Mouse (Mus musculus): ENCODE measurements around the gene Acan.

The Acan gene

GRCm38 (mm10) chr7:79053383-79053889 is at the start of gene Acan:
Gene Acan (plus strand): TSS chr7:79053483.
- no peak for DNase-seq (ENCODE audit: low read depth in 2 of 2, low spot score in 2 of 2)

GRCm38 (mm10) chr7:79021293-79021905 is 31.9 kb upstream of the Acan start:
- no peak for DNase-seq (ENCODE audit: low read depth in 2 of 2, low spot score in 2 of 2)

GRCm38 (mm10) chr7:79029138-79029537 is 24.1 kb upstream of the Acan start:
- DNase-seq (ENCODE audit: low read depth in 2 of 2, low spot score in 2 of 2), result no peak

- DNase-seq (ENCODE audit: low read depth in 2 of 2, low spot score in 2 of 2), result no peak
Measured at GRCm38 (mm10) chr7:79033745-79034144, 19.5 kb upstream of the Acan start.

- no peak for DNase-seq (ENCODE audit: low read depth in 2 of 2, low spot score in 2 of 2)
Measured at GRCm38 (mm10) chr7:79034521-79034920, 18.8 kb upstream of the Acan start.

- DNase-seq (ENCODE audit: low read depth in 2 of 2, low spot score in 2 of 2), result no peak
Measured at GRCm38 (mm10) chr7:79052081-79052480, 1.2 kb upstream of the Acan start.

GRCm38 (mm10) chr7:79052521-79053382 is 531 bp upstream of the Acan start:
- DNase-seq (ENCODE audit: low read depth in 2 of 2, low spot score in 2 of 2), result no peak

GRCm38 (mm10) chr7:79054111-79054510 is 828 bp downstream of the Acan start:
- no peak for DNase-seq (ENCODE audit: low read depth in 2 of 2, low spot score in 2 of 2)

GRCm38 (mm10) chr7:79058546-79058945 is 5.3 kb downstream of the Acan start:
- no peak for DNase-seq (ENCODE audit: low read depth in 2 of 2, low spot score in 2 of 2)

- no peak for DNase-seq (ENCODE audit: low read depth in 2 of 2, low spot score in 2 of 2)
Measured at GRCm38 (mm10) chr7:79067466-79067865, 14.2 kb downstream of the Acan start.

- no peak for DNase-seq (ENCODE audit: low read depth in 2 of 2, low spot score in 2 of 2)
Measured at GRCm38 (mm10) chr7:79068231-79068630, 14.9 kb downstream of the Acan start.

- no peak for DNase-seq (ENCODE audit: low read depth in 2 of 2, low spot score in 2 of 2)
Measured at GRCm38 (mm10) chr7:79079212-79079611, 25.9 kb downstream of the Acan start.

GRCm38 (mm10) chr7:79080572-79081399 is 27.5 kb downstream of the Acan start:
- DNase-seq (ENCODE audit: low read depth in 2 of 2, low spot score in 2 of 2), result peak in 1 of 2 experiments; percentile 8

GRCm38 (mm10) chr7:79089111-79089510 is 35.8 kb downstream of the Acan start:
- DNase-seq (ENCODE audit: low read depth in 2 of 2, low spot score in 2 of 2), result no peak

- no peak for DNase-seq (ENCODE audit: low read depth in 2 of 2, low spot score in 2 of 2)
Measured at GRCm38 (mm10) chr7:79096492-79096891, 43.2 kb downstream of the Acan start.

- no peak for DNase-seq (ENCODE audit: low read depth in 2 of 2, low spot score in 2 of 2)
Measured at GRCm38 (mm10) chr7:79113848-79114247, 60.6 kb downstream of the Acan start.

GRCm38 (mm10) chr7:79123465-79123864 is 70.2 kb downstream of the Acan start:
- no peak for DNase-seq (ENCODE audit: low read depth in 2 of 2, low spot score in 2 of 2)

GRCm38 (mm10) chr7:79129883-79130282 is 76.6 kb downstream of the Acan start:
- no peak for DNase-seq (ENCODE audit: low read depth in 2 of 2, low spot score in 2 of 2)

GRCm38 (mm10) chr7:79130385-79130784 is 77.1 kb downstream of the Acan start:
- no peak for DNase-seq (ENCODE audit: low read depth in 2 of 2, low spot score in 2 of 2)

- no peak for DNase-seq (ENCODE audit: low read depth in 2 of 2, low spot score in 2 of 2)
Measured at GRCm38 (mm10) chr7:79130843-79131444, 77.7 kb downstream of the Acan start, which contains the start of gene Hapln3. Gene Hapln3 (minus strand): TSS chr7:79131018.

GRCm38 (mm10) chr7:79133391-79133790 is 80.1 kb downstream of the Acan start:
- no peak for DNase-seq (ENCODE audit: low read depth in 2 of 2, low spot score in 2 of 2)

Data from CD8-positive naive resting alpha-beta T cell, adult 2 months (primary cell).